Mouse (Mus musculus) testis, adult 2 months (tissue): Measurements from ENCODE around the gene Acer1.

Experiments
- CTCF ChIP-seq: fragments of 200-500 bp; IDR thresholded peaks from 2 replicates; pipeline ENCODE4 v1.5.1; 2012; ENCODE audit warnings: low read depth, mild to moderate bottlenecking, inconsistent platforms, low read length, moderate library complexity; ENCODE audit not compliant: control insufficient read depth, insufficient read depth, insufficient replicate concordance
- POLR2A ChIP-seq: fragments of 200-500 bp; IDR thresholded peaks from 2 replicates; pipeline ENCODE4 v1.6.1; 2012; ENCODE audit warnings: low read depth, mild to moderate bottlenecking, inconsistent platforms, low read length, moderate library complexity; ENCODE audit not compliant: control insufficient read depth

DNA sequence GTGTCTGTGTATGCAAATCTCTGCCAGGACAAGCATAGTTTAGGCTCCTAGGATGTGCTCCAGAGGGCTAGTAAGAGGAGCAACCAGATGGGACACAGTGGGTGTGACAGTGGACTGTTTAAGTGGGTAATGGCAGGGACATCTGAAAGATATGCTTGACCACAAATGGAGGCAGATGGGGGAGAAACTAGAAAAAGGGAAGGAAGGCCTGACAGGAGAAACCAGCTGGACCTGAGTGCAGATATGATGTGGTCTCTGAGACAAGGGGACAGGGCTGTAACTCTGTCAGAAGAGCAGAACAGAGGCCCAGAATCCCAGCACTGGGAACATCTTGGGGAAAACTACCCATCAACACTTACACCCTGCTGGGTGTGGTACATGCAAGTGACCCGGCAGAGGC is 52.4 kb downstream of the Acer1 start:
- TF ChIP-seq POLR2A (no peak), CTCF (no peak)
